Mouse (Mus musculus) liver, adult 2 months (tissue): ENCODE data around the gene Kmt2a. TPM values are rescaled to one million over a fixed set of nuclear protein-coding genes. Genes with fewer than 3 reads are reported as not detected.
A peak's percentile ranks its signal among the peaks of the same experiment; 100 is the strongest.
"Not testable (repeated sequence)": the region's sequence is repeated elsewhere in the genome, so short reads cannot be mapped to it uniquely, and the experiment has no call there.

Source experiments
- DNase-seq: peaks from one replicate; pipeline ENCODE4 v3.0.0-alpha.2; 2011; ENCODE audit warnings: low read depth, low spot score; ENCODE audit errors: extremely low read depth
- H3K27ac ChIP-seq: fragments of 200-500 bp; replicated peaks from 2 replicates; pipeline ENCODE4 v1.5.1; 2012; ENCODE audit warnings: low read depth, mild to moderate bottlenecking, control low read depth, inconsistent platforms, low read length; ENCODE audit not compliant: insufficient read depth
- H3K27me3 ChIP-seq: fragments of 200-500 bp; 2 replicates; pipeline ENCODE4 v1.6.1; 2012; ENCODE audit warnings: mild to moderate bottlenecking, moderate library complexity, low read length, inconsistent platforms; ENCODE audit not compliant: control insufficient read depth, insufficient read depth
- H3K36me3 ChIP-seq: fragments of 200-500 bp; 2 replicates; pipeline ENCODE4 v1.6.1; 2012; ENCODE audit warnings: low read length, inconsistent platforms; ENCODE audit not compliant: control insufficient read depth, insufficient read depth
- H3K4me1 ChIP-seq: fragments of 200-500 bp; 2 replicates; pipeline ENCODE4 v1.6.1; 2011; ENCODE audit warnings: low read length; ENCODE audit not compliant: control insufficient read depth, insufficient read depth
- H3K4me3 ChIP-seq: fragments of 200-500 bp; 2 replicates; pipeline ENCODE4 v1.5.1; 2011; ENCODE audit warnings: low read depth, mild to moderate bottlenecking, control low read depth, low read length, moderate library complexity; ENCODE audit not compliant: insufficient read depth
- H3K79me2 ChIP-seq: fragments of 200-500 bp; 2 replicates; pipeline ENCODE4 v1.6.1; 2012; ENCODE audit warnings: inconsistent platforms, mild to moderate bottlenecking, low read length, moderate library complexity; ENCODE audit not compliant: control insufficient read depth, insufficient read depth
- H3K9ac ChIP-seq: fragments of 200-500 bp; 2 replicates; pipeline ENCODE4 v1.6.1; 2012; ENCODE audit warnings: low read depth, mild to moderate bottlenecking, control low read depth, inconsistent platforms, low read length
- CTCF ChIP-seq: fragments of 200-500 bp; IDR thresholded peaks from 2 replicates; pipeline ENCODE4 v1.5.1; 2011; ENCODE audit warnings: low read depth, low read length, control low read depth
- POLR2A ChIP-seq: fragments of 200-500 bp; IDR thresholded peaks from 2 replicates; pipeline ENCODE4 v1.6.1; 2011; ENCODE audit warnings: low read length, control low read depth; ENCODE audit not compliant: insufficient read depth; ENCODE audit errors: extremely low read depth
- WGBS: fragments of 180-500 bp; shearing (Covaris S2); methylation state at CpG from one replicate; pipeline ENCODE4 v1.1.7; 2018; 5-methylcytosine and 5-hydroxymethylcytosine counted together
- polyA plus RNA-seq: library from polyadenylated mRNA; depleted of rRNA; stranded (reverse); fragments of >200 nt; gene quantifications from 2 replicates; pipeline ENCODE4 v1.2.3, GENCODE M21; 2012
- total RNA-seq: library from RNA; depleted of rRNA; stranded (reverse); fragments of >200 nt; gene quantifications from 2 replicates; pipeline ENCODE4 v1.2.3, GENCODE M21; 2014

The Kmt2a gene
- total and polyA plus RNA-seq, 2 experiments: 1.9 to 5.3 TPM

GRCm38 (mm10) chr9:44772750-44773651 is 108.1 kb downstream of the Kmt2a start:
- Histone ChIP-seq H3K4me3 (peak overlapping the region; percentile 66), H3K9ac (peak overlapping the region; percentile 88), H3K36me3 (0 out of 2 replicates have a peak, but pooled peaks cover under 1% of the 10 kb centered on the region), H3K27me3 (no peaks in the 10 kb centered on the region), H3K27ac (peak overlapping the region; percentile 79), H3K79me2 (no peaks in the 10 kb centered on the region; the same call in 1 of the 2 replicates), H3K4me1 (peaks cover 3% of the 10 kb centered on the region; the same call in 1 of the 2 replicates)
- DNase-seq: peak; percentile 84
- WGBS: under 1% methylated on average over 41 of the region's 41 CpGs
- TF ChIP-seq CTCF: peak; percentile 82
- no peak for TF ChIP-seq POLR2A

GRCm38 (mm10) chr9:44772392-44772749 is 108.7 kb downstream of the Kmt2a start:
- Histone ChIP-seq H3K9ac (no peak overlapping the region), H3K27ac (peak overlapping the region; percentile 26; the same call in 1 of the 2 replicates), H3K4me1 (peaks cover 3% of the 10 kb centered on the region; the same call in 1 of the 2 replicates), H3K4me3 (no peak overlapping the region), H3K27me3 (no peaks in the 10 kb centered on the region), H3K79me2 (peaks cover 2% of the 10 kb centered on the region), H3K36me3 (no peaks in the 10 kb centered on the region)
- DNase-seq: no peak
- TF ChIP-seq CTCF (no peak), POLR2A (no peak)
- WGBS: 21% methylated on average over 5 of the region's 5 CpGs

DNA sequence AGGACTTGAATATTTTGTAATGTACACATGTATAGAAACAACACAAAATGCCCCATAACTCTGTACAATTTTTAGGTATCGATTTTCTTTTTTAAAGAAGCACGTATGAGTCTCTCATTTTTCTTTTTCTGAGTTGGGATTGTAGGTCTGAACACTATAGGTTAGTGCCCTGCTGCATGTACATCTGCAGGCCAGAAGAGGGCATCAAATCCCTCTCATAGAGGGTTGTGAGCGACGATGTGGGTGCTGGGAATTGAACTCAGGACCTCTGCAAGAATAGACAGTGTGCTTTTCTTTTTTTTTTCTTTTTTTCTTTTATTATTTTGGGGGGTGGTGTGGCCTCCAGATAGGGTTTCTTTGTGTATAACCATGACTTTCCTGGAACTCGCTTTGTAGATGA is 109.7 kb downstream of the Kmt2a start:
- no peaks in the 10 kb centered on the region for H3K36me3 ChIP-seq
- WGBS: 98% methylated on average over 5 of the region's 5 CpGs
- H3K79me2 ChIP-seq: peaks cover 8% of the 10 kb centered on the region
- no peak overlapping the region for H3K9ac ChIP-seq
- H3K27ac ChIP-seq: no peak overlapping the region
- H3K4me1 ChIP-seq: peaks cover 3% of the 10 kb centered on the region; the same call in 1 of the 2 replicates
- DNase-seq: no peak
- no peak overlapping the region for H3K4me3 ChIP-seq
- H3K27me3 ChIP-seq: no peaks in the 10 kb centered on the region
- no peak for TF ChIP-seq POLR2A
- TF ChIP-seq CTCF: no peak

GRCm38 (mm10) chr9:44768029-44768394 is 113.1 kb downstream of the Kmt2a start:
- H3K36me3 ChIP-seq, DNase-seq, H3K9ac ChIP-seq, H3K27me3 ChIP-seq, H3K4me3 ChIP-seq: not testable (repeated sequence)
- peaks cover 21% of the 10 kb centered on the region for H3K79me2 ChIP-seq
- H3K4me1 ChIP-seq: peaks cover 12% of the 10 kb centered on the region
- WGBS: 27% methylated on average over 9 of the region's 9 CpGs
- 0 out of 2 replicates have a peak overlapping the region, but pooled peaks have one; percentile 5 for H3K27ac ChIP-seq

- peak; percentile 74 for DNase-seq
- Histone ChIP-seq H3K9ac (peak within 1 kb of the TSS; percentile 99), H3K36me3 (no peaks in the 10 kb centered on the region), H3K79me2 (peaks cover 23% of the 10 kb centered on the region), H3K27me3 (no peaks in the 10 kb centered on the region), H3K4me1 (peaks cover 15% of the 10 kb centered on the region), H3K4me3 (peak within 1 kb of the TSS; percentile 98), H3K27ac (peak within 1 kb of the TSS; percentile 96)
- under 1% methylated on average over 82 of the region's 82 CpGs for WGBS
- TF ChIP-seq POLR2A (peak; percentile 81), CTCF (no peak)
These were observed 113.7 kb downstream of the Kmt2a start, which contains the start of the genes Arcn1 and Ift46 for GRCm38 (mm10) chr9:44767101-44768028. Gene Arcn1, minus strand, starts transcription at chr9:44767845. Gene Ift46, plus strand, starts transcription at chr9:44767908.
